Mouse (Mus musculus) hindbrain, embryonic 15.5 days (tissue): ENCODE measurements around the gene Phyhipl. TPM values are rescaled to one million over a fixed set of nuclear protein-coding genes. Genes with fewer than 3 reads are reported as not detected.

Experiments used
- ATAC-seq: fragments of 200-750 bp; cut with Nextera tagmentation; 2 replicates; pipeline ENCODE4 v1.8.0; 2017; ENCODE audit warnings: low read depth, moderate number of reproducible peaks, moderate TSS enrichment; ENCODE audit not compliant: low FRiP score
- H3K27ac ChIP-seq: fragments of 300-500 bp; sonication (generic); replicated peaks from 2 replicates; pipeline ENCODE4 v1.5.1; 2015; ENCODE audit warnings: mild to moderate bottlenecking, inconsistent platforms
- H3K27me3 ChIP-seq: fragments of 300-500 bp; sonication (generic); 2 replicates; pipeline ENCODE4 v1.6.1; 2015; ENCODE audit warnings: control low read depth, inconsistent platforms
- H3K36me3 ChIP-seq: fragments of 300-500 bp; sonication (generic); 2 replicates; pipeline ENCODE4 v1.6.1; 2015; ENCODE audit warnings: control low read depth, inconsistent platforms
- H3K4me1 ChIP-seq: fragments of 300-500 bp; sonication (generic); replicated peaks from 2 replicates; pipeline ENCODE4 v1.6.1; 2015; ENCODE audit warnings: control low read depth, inconsistent platforms
- H3K4me2 ChIP-seq: fragments of 300-500 bp; sonication (generic); 2 replicates; pipeline ENCODE4 v1.6.1; 2015; ENCODE audit warnings: moderate library complexity, mild to moderate bottlenecking, inconsistent platforms
- H3K4me3 ChIP-seq: fragments of 300-500 bp; sonication (generic); 2 replicates; pipeline ENCODE4 v1.5.1; 2015; ENCODE audit warnings: mild to moderate bottlenecking, inconsistent platforms
- H3K9ac ChIP-seq: fragments of 300-500 bp; sonication (generic); 2 replicates; pipeline ENCODE4 v1.6.1; 2015; ENCODE audit warnings: inconsistent platforms
- H3K9me3 ChIP-seq: fragments of 300-500 bp; sonication (generic); 2 replicates; pipeline ENCODE4 v1.6.1; 2016; ENCODE audit warnings: control low read depth, inconsistent platforms
- WGBS: fragments of 180-500 bp; shearing (Covaris S2); methylation state at CpG from one replicate; pipeline ENCODE4 v1.1.7; 2015; 5-methylcytosine and 5-hydroxymethylcytosine counted together
- polyA plus RNA-seq: library from polyadenylated mRNA; unstranded; fragments of >200 nt; fragmentation: Nextera tagmentation; extraction: Ambion mirVana; gene quantifications from 2 replicates; pipeline ENCODE4 v1.2.1, GENCODE M21; 2015

Phyhipl gene
- 293 and 310 TPM in 2 replicates for polyA plus RNA-seq

GRCm38 (mm10) chr10:70655828-70656227 lies at the start of gene Phyhipl:
TSS of gene Phyhipl (minus strand) at chr10:70655965.
- H3K4me1 ChIP-seq: peaks cover 30% of the 10 kb centered on the region
- H3K9ac ChIP-seq: no peak within 1 kb of the TSS
- WGBS: 30% methylated on average over 7 of the region's 7 CpGs
- H3K36me3 ChIP-seq: no peaks in the 10 kb centered on the region
- H3K4me3 ChIP-seq: no peak within 1 kb of the TSS
- no peaks in the 10 kb centered on the region for H3K9me3 ChIP-seq
- ATAC-seq: no peak
- H3K27ac ChIP-seq: no peak within 1 kb of the TSS
- H3K4me2 ChIP-seq: no peak within 1 kb of the TSS
- no peaks in the 10 kb centered on the region for H3K27me3 ChIP-seq

- WGBS: 73% methylated on average over 6 of the region's 6 CpGs
Observed at GRCm38 (mm10) chr10:70703211-70703610, 47.4 kb upstream of the Phyhipl start.

GRCm38 (mm10) chr10:70699581-70699980 lies 43.8 kb upstream of the Phyhipl start:
- no peak overlapping the region for H3K4me2 ChIP-seq
- no peaks in the 10 kb centered on the region for H3K9me3 ChIP-seq
- H3K27ac ChIP-seq: no peak overlapping the region
- no peaks in the 10 kb centered on the region for H3K36me3 ChIP-seq
- no peak for ATAC-seq
- no peaks in the 10 kb centered on the region for H3K4me1 ChIP-seq
- 95% methylated on average over 7 of the region's 7 CpGs for WGBS
- no peak overlapping the region for H3K9ac ChIP-seq
- H3K27me3 ChIP-seq: no peaks in the 10 kb centered on the region
- H3K4me3 ChIP-seq: no peak overlapping the region

More at GRCm38 (mm10) chr10:70703211-70703610, 47.4 kb upstream of the Phyhipl start:
- no peaks in the 10 kb centered on the region for H3K4me1 ChIP-seq
- H3K27me3 ChIP-seq: no peaks in the 10 kb centered on the region
- ATAC-seq: no peak
- H3K36me3 ChIP-seq: no peaks in the 10 kb centered on the region
- no peak overlapping the region for H3K27ac ChIP-seq
- no peaks in the 10 kb centered on the region for H3K9me3 ChIP-seq
- H3K4me3 ChIP-seq: no peak overlapping the region
- no peak overlapping the region for H3K9ac ChIP-seq
- no peak overlapping the region for H3K4me2 ChIP-seq

GRCm38 (mm10) chr10:70698014-70698413 lies 42.2 kb upstream of the Phyhipl start:
- H3K4me3 ChIP-seq: no peak overlapping the region
- 93% methylated on average over 3 of the region's 3 CpGs for WGBS
- H3K36me3 ChIP-seq: no peaks in the 10 kb centered on the region
- H3K4me1 ChIP-seq: no peaks in the 10 kb centered on the region
- no peak for ATAC-seq
- no peaks in the 10 kb centered on the region for H3K27me3 ChIP-seq
- no peaks in the 10 kb centered on the region for H3K9me3 ChIP-seq
- H3K4me2 ChIP-seq: no peak overlapping the region
- no peak overlapping the region for H3K9ac ChIP-seq
- no peak overlapping the region for H3K27ac ChIP-seq

GRCm38 (mm10) chr10:70696748-70697585 lies 41.2 kb upstream of the Phyhipl start:
- Histone ChIP-seq H3K27me3 (no peaks in the 10 kb centered on the region), H3K9ac (no peak overlapping the region), H3K9me3 (no peaks in the 10 kb centered on the region), H3K4me3 (no peak overlapping the region), H3K4me2 (no peak overlapping the region), H3K27ac (no peak overlapping the region), H3K4me1 (no peaks in the 10 kb centered on the region), H3K36me3 (no peaks in the 10 kb centered on the region)
- ATAC-seq: no peak
- 82% methylated on average over 29 of the region's 29 CpGs for WGBS

GRCm38 (mm10) chr10:70689346-70689745 lies 33.6 kb upstream of the Phyhipl start:
- no peaks in the 10 kb centered on the region for H3K27me3 ChIP-seq
- no peak overlapping the region for H3K4me3 ChIP-seq
- WGBS: 78% methylated on average over 6 of the region's 6 CpGs
- no peaks in the 10 kb centered on the region for H3K9me3 ChIP-seq
- H3K4me1 ChIP-seq: 0 out of 2 replicates have a peak, but pooled peaks cover 15% of the 10 kb centered on the region
- no peak overlapping the region for H3K9ac ChIP-seq
- H3K4me2 ChIP-seq: no peak overlapping the region
- ATAC-seq: no peak
- no peaks in the 10 kb centered on the region for H3K36me3 ChIP-seq
- H3K27ac ChIP-seq: no peak overlapping the region

DNA sequence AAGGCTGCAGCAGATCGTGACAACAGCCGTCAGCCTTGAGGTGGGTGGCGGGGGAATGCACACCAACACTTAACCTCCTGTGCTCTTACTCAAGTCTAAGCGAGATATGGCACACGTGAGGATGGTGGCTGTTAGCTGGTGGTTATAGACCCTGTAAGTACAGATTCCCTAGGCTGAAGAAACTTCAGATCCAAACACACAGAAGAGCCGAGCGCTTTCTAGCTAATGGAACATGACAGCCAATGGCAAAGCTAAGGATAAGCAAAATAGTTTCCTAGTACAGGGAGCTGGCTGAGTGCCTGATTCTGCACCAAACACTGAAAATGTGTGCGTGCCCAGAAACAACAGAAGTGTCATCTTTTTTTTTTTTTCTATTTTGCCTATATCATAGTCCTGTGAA lies 33.1 kb upstream of the Phyhipl start:
- 61% methylated on average over 8 of the region's 8 CpGs for WGBS
- no peaks in the 10 kb centered on the region for H3K9me3 ChIP-seq
- 0 out of 2 replicates have a peak, but pooled peaks cover 15% of the 10 kb centered on the region for H3K4me1 ChIP-seq
- no peaks in the 10 kb centered on the region for H3K27me3 ChIP-seq
- no peak overlapping the region for H3K4me3 ChIP-seq
- ATAC-seq: no peak
- H3K36me3 ChIP-seq: no peaks in the 10 kb centered on the region
- H3K4me2 ChIP-seq: no peak overlapping the region
- no peak overlapping the region for H3K9ac ChIP-seq
- no peak overlapping the region for H3K27ac ChIP-seq

- 36% methylated on average over 11 of the region's 11 CpGs for WGBS
- peak overlapping the region; percentile 60 for H3K27ac ChIP-seq
- H3K36me3 ChIP-seq: no peaks in the 10 kb centered on the region
- no peak overlapping the region for H3K4me3 ChIP-seq
- peak; percentile 75 for ATAC-seq
- 0 out of 2 replicates have a peak, but pooled peaks cover 15% of the 10 kb centered on the region for H3K4me1 ChIP-seq
- H3K9me3 ChIP-seq: no peaks in the 10 kb centered on the region
- no peak overlapping the region for H3K9ac ChIP-seq
- H3K4me2 ChIP-seq: no peak overlapping the region
- H3K27me3 ChIP-seq: no peaks in the 10 kb centered on the region
Observed at GRCm38 (mm10) chr10:70686941-70687703, 31.4 kb upstream of the Phyhipl start.

DNA sequence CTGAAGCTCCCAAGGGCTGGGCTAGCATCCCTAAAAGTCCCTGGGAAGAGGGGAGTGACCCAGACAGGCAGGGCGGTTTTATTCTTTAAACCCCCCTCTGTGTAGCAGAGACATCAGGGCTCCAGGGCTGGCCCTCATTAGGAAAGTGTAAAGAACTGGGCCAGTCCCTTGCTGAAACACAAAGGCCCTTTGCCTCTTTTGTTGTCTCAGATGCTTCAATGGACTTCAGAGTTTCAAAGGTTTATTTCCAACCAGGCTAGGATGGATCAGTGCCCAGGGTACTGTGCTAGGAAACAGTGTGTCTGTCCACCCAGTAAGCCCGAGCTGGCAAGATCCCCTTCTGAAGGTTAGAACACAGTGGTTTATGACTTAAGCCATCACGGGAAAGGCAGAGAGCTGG lies 30.7 kb upstream of the Phyhipl start:
- H3K9me3 ChIP-seq: no peaks in the 10 kb centered on the region
- 0 out of 2 replicates have a peak, but pooled peaks cover 15% of the 10 kb centered on the region for H3K4me1 ChIP-seq
- H3K27me3 ChIP-seq: no peaks in the 10 kb centered on the region
- H3K4me3 ChIP-seq: no peak overlapping the region
- H3K4me2 ChIP-seq: no peak overlapping the region
- H3K36me3 ChIP-seq: no peaks in the 10 kb centered on the region
- peak overlapping the region; percentile 60 for H3K27ac ChIP-seq
- H3K9ac ChIP-seq: no peak overlapping the region
- ATAC-seq: peak; percentile 91
- 8% methylated on average over 3 of the region's 3 CpGs for WGBS

DNA sequence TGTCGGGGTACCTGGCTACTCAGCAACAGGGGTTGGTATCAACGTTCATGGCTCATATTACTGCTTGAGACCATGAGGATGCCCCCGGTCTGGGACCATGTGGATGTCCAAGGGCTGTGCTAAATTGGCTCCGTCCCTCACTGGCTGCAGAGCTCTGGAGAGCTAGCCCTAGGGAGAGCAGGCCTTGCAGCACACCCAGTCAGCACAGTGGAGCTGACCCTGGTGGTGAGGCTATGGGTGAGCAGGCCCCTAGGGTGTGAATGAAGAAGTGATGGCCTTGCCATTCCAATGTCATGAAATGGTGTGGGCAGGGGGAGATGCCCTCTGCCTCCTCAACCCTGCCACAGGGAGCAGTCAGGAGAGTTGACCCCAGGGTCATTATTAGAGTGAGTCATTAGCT lies 27.7 kb upstream of the Phyhipl start:
- H3K4me2 ChIP-seq: no peak overlapping the region
- 0 out of 2 replicates have a peak, but pooled peaks cover 5% of the 10 kb centered on the region for H3K4me1 ChIP-seq
- no peak overlapping the region for H3K27ac ChIP-seq
- 94% methylated on average over 4 of the region's 4 CpGs for WGBS
- H3K9ac ChIP-seq: no peak overlapping the region
- no peak for ATAC-seq
- H3K4me3 ChIP-seq: no peak overlapping the region
- H3K9me3 ChIP-seq: no peaks in the 10 kb centered on the region
- H3K27me3 ChIP-seq: no peaks in the 10 kb centered on the region
- H3K36me3 ChIP-seq: no peaks in the 10 kb centered on the region

DNA sequence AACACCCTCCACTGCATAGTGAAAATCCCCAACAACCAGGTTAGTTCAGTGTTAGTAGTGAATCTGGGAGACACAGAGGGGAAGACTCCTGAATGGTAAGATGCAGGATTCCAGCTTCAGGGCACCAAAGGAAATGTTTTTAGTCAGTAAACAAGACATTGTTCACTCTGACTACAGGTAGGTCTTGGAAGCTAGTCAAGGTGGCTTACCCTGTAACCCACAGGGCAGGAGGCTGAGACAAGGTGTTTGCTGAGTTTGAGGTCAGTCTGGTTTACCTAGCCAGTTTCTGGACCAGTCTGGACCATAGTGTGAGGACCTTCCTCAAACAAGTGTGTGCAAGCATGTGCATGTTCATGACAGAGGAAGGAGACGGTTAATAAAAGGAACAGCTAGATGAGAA lies 22.2 kb upstream of the Phyhipl start:
- Histone ChIP-seq H3K36me3 (no peaks in the 10 kb centered on the region), H3K4me2 (no peak overlapping the region), H3K9ac (no peak overlapping the region), H3K27ac (no peak overlapping the region), H3K9me3 (no peaks in the 10 kb centered on the region), H3K4me3 (no peak overlapping the region), H3K4me1 (no peaks in the 10 kb centered on the region), H3K27me3 (no peaks in the 10 kb centered on the region)
- WGBS: 77% methylated on average over 1 of the region's 1 CpGs
- ATAC-seq: no peak

DNA sequence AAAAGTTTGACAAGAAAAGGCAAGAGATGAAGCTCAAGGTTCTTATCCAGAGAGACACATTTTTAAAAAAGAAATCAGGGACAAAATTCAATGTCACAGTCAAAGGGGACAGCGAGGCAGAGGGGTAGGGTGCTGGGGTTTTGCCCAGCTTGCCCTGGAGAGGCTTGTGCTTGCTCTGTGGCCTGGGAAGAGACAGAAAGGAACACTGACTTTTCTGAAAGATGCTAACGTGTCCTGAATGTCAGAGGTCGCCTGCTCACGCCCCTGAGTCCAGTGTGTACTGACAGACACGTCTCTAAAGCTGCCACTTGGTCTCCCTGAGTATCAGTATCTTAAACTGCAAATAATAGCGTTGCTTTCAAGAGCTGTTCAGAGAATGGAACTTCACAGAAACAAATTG lies 507 bp upstream of the Phyhipl start:
- Histone ChIP-seq H3K9ac (no peak overlapping the region), H3K4me1 (peaks cover 30% of the 10 kb centered on the region), H3K36me3 (no peaks in the 10 kb centered on the region), H3K27me3 (no peaks in the 10 kb centered on the region), H3K9me3 (no peaks in the 10 kb centered on the region), H3K27ac (no peak overlapping the region), H3K4me3 (no peak overlapping the region), H3K4me2 (no peak overlapping the region)
- WGBS: 27% methylated on average over 6 of the region's 6 CpGs
- no peak for ATAC-seq
